Mouse (Mus musculus) cerebellum, postnatal 36 days (tissue): Measurements from ENCODE around the gene Cyp26a1.
A peak's percentile ranks its signal among the peaks of the same experiment; 100 is the strongest.

Source experiments
- DNase-seq, 2 experiments: peaks; one replicate each; pipeline ENCODE4 v3.0.0; 2021 to 2022; ENCODE audit warnings: mixed read lengths in 2 of 2

Gene Cyp26a1

DNA sequence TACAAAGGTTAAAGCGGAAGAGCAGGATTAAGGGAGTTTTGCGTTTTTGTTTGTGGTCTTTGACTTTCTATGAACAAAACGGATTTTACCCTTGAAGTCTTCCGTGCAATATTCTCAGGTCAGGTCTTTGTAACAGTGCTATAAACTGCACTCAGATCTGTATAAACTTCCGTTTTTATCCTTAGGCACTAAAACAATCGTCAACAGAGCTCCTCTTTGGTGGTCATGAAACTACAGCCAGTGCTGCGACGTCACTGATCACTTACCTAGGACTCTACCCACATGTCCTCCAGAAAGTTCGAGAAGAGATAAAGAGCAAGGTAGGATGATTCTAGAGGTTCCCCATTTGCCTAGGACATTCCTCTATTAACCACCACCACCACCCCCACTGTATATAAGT lies 2.1 kb downstream of the Cyp26a1 start:
- DNase-seq, result no peak

DNA sequence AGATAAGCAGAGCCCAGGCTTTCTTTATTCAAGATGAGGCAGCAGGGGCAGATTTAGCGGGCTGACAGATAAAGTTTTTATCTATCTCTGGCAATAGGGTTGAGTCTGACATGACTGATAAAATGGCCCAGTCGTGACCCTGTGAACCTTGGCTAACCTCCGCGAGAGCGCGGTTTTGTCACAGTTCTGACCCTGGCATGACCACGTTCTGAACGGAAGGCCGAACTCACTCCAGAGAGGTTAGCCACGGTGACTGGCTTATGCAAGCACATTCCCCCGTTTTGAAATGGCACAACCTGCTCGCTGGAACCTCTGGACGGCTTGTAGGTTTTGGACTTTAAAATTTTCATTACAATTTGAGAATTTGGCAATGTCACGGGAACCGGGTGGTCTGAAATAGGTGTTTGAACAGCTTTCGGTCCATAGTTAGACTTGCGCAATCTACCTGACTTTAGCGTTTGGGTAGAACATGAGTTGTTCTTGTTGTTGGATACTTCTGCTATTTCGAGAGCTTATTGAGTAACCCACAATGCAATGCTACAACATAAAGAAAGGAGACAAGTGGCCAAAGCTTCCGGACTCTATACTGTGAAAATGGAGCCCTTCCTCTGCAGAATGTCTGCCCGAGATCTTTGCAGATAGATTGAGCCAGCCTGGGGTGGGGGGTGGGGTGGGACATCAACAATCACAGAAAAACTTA lies 4.9 kb downstream of the Cyp26a1 start:
- no peak for DNase-seq

DNA sequence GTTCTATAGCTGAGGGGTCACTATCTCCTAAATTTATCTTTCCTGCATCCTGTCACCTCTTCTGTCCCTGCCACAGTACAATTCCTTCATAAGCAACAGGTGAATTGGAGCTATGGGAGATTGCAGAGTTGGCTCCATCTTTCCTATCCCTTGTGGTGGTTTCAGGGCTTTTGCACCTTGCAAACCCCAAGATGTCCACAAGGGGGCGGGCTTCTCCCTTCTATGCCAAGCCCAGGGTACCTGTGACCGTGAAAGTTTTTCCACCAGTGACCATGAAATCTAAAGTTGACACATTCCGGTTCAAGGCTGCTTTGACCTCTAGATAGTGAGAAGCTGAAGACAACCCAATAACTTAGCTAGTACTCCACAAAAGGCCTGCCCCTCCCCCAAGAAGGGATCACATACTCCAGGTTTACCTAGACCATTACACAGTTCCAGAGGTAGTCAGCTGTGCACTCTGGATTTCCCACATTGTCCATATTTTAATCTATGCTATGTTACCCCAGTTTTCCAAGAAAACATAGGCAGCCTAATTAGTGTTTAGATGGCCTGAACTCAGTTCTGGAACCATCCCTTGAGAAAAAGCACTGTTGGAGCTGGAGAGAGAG lies 6.4 kb downstream of the Cyp26a1 start:
- DNase-seq, result peak; percentile 49 to 56

DNA sequence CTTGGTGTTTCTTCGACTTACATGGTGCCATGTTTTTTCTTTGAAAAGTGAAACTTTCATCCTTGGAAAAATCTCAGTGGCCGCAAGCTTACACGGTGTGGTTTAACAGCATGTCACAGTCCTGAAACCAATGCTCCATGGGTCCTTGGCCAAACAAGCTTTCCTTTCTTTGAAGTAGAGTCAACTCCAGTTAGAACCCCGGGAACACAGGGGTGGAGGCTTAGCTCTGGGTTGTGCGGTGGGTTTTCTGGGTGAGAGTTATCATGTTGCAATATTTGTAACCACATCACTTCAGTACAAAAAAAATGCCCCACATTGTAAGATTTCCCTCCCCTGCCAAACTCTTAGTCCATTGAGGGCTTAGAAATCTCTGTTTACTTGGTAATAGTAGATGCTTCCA lies 8.1 kb downstream of the Cyp26a1 start:
- no peak for DNase-seq

DNA sequence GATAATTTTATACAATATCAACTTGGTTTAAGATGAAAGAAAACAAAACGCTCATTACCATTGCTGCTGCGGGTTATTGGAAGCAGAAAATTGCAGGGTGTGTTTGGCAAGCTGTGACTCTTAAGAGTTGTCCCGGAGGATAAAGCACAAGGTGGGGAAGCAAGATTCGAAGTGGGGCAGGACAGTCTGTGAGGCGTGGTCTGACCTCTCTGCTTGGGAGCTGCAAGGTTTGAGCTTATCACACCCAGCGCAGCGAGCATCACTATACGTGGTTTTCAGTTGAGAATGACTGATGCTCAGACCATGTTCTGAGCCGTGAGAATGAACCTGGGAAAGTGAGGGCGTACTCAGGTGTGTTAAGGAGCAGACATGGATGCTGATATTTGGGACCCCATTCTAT lies 17.1 kb downstream of the Cyp26a1 start:
- no peak for DNase-seq

DNA sequence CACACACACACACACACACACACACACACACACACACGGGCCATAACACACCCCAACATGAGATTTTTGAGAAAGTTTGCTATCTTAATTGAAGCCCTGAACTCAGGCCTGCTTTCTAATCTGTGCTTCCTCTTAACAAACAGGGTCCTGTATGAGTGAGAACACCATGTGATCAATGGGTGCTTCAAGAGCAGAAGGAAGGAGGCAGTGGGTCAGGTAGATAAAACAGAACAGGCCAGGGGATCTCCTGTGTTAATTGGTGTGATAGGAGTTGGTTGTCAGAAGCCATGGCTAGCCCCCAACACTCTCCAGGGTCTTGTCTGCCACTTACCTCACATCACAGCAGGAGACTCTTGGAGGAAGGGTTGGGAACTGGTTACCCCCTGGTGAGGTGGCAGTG lies 18.4 kb downstream of the Cyp26a1 start:
- DNase-seq, result no peak

DNA sequence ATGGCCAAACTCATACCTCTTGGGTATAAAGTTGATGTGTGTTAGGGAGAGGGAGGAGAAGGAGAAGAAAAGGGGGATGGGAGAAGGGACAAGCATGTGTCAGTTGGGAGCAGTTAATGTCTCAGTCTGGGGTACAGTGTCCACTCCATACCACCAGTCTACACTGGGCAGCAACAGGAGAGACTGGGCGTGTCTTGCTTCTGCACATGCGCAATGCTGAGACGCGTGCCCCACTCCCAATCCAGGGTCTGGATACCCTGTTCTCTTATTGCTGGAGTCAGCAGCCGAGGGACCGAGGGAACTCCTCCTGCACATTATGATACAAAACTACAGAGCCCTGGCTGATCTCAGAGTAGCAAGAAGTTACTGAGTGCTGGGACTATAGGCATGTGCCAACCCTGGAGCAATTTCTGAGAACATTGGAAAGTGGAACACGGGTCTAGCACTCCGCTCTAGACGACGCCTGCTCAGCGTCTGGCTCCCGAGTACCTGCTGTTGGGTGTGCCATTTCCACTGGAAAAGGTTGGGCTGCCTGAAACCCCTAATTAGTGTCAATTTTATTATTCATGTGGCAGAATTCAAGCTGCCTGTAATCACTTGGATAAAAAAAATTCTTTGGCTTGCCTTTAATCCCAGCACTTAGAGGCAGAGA lies 19.1 kb downstream of the Cyp26a1 start:
- no peak for DNase-seq

DNA sequence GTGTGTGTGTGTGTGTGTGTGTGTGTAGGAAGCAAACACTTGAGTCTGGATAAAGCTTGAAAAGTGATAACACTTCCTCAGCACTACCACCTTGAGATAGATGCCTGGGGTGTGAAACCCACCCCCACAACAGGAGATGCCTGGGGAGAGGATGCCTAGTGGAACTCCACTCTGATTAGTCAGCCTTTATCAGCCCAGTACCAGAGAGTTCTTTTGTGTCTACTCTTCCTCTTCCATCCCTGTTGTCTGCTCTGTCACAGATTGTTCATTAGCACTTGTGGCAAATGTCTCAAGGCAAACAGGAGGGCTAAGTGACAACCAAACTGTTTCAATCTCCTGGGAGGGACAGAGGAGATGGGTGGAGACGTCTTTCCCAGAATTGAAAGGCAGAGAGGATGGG lies 21.6 kb downstream of the Cyp26a1 start:
- no peak for DNase-seq

DNA sequence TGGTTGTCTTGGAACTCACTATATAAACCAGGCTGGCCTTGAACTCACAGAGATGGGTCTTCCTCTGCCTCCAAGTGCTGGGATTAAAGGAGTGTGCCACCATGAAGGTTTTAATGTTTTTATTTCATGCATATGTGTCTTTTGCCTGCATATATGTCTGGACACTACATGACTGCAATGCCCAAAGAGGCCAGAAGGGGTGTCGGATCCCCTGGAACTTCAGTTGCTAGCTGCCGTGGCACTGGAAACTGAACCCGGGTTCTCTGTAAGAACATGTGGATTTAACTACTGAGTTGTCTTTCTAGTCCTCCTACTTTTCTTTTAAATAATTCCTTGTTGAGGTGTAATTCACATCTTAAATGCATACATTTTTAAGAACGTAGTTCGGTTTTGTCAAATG lies 27.0 kb downstream of the Cyp26a1 start:
- no peak for DNase-seq

DNA sequence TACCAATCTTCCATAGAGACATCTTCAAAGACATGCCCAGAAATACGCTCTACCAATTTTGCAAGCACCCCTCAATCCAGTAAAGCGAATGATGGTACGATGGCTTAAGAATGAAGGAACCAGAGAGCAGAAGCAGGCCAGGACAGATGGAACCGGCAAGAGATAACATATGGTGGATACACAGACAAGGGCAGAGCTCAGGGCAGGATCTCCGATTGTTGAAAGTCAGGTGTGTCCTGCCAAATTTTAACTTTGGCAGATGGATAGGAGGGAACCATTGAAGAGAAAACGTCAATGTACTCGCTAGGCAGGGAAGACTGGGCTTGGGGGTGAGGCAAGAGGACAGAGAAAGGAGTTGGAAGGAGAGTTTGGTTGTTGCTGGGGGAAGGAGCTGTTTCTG lies 29.0 kb downstream of the Cyp26a1 start:
- DNase-seq, result no peak

DNA sequence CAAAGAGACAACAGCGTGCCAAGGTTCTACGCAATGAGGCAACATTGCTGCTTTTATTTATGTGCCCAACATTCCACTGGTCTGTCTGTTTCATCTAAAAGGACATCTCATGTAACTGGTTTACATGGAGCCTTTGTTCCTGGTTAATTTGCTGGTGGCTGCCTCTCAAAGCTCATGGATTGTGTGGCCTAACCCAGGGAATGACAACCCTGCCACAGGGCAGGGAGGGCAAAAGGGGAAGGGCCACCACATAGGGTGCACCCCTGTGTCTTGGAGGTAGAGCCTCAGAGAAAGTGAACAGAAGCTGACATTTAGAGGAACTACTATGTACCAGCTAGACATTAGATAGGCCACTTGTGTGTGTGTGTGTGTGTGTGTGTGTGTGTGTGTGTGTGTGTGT lies 29.8 kb downstream of the Cyp26a1 start:
- no peak for DNase-seq

DNA sequence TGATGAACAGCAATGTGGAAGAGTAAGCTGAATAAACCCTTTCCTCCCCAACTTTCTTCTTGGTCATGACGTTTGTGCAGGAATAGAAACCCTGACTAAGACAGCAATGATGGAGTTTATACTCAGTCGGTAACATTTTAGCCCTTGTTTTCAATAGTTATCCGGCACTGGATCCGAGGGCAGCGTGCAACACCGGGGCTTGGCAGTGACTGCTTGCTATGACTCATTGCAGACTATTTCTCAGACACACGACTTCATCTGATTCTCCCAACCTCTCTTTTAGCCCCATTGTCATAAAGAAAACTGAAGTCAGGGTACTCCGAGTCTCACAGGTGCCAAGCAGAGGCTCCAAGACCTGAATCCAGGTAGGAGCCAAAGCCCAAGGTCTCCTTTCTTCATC lies 37.8 kb downstream of the Cyp26a1 start:
- no peak for DNase-seq

DNA sequence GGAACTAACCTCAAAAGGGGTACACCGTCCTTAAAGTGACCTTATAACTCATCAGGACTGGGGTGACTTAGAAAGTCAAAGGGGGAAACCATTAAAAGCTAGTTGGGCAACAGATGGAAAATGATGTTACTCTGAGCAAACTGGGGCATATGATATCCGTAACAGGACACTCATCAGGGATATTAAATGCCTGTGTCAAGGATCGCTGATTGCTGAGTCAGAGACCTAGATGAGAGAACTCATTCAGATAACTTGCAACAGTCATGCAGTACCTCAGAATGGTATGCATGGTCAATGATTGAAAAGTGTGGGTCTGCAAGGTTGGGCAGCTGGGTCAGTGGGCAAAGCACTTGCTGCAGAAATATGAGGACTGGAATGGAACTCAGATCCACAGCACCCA lies 41.0 kb downstream of the Cyp26a1 start:
- no peak for DNase-seq

DNA sequence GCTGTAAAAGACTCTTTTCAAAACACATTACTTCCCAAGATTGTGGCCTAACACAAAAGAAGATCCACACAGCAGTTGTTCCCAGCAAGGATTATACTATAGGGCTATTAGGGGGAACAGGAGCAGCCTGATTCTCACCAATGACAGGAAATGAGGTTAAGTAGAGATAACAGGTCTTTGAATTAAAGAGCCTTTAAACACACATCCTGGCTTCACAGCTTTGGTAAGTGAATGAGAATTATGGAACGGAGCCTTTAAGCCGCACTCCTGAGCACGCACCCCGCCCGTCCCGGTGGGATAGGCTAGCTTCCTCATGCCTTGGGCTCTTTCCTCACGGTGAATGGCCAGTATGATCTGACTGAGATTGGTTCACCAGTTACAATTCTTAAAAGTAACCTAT lies 42.4 kb downstream of the Cyp26a1 start:
- no peak for DNase-seq
